Mouse (Mus musculus) neural tube, embryonic 14.5 days (tissue): ENCODE data around the gene Acad12. TPM values are rescaled to one million over a fixed set of nuclear protein-coding genes. Genes with fewer than 3 reads are reported as not detected.

Experiments used
- ATAC-seq: fragments of 200-750 bp; cut with Nextera tagmentation; 2 replicates; pipeline ENCODE4 v1.8.0; 2017; ENCODE audit warnings: low read depth, mild to moderate bottlenecking, moderate TSS enrichment, moderate library complexity
- H3K27ac ChIP-seq: fragments of 300-500 bp; sonication (generic); 2 replicates; pipeline ENCODE4 v1.5.1; 2014; ENCODE audit warnings: low read depth, mild to moderate bottlenecking, control low read depth, low read length, moderate library complexity, mixed read lengths
- H3K27me3 ChIP-seq: fragments of 300-500 bp; sonication (generic); 2 replicates; pipeline ENCODE4 v1.6.1; 2014; ENCODE audit warnings: low read length; ENCODE audit not compliant: control insufficient read depth, insufficient read depth
- H3K36me3 ChIP-seq: fragments of 300-500 bp; sonication (generic); 2 replicates; pipeline ENCODE4 v1.6.1; 2014; ENCODE audit warnings: low read length, mixed read lengths; ENCODE audit not compliant: control insufficient read depth, insufficient read depth
- H3K4me1 ChIP-seq: fragments of 300-500 bp; sonication (generic); 2 replicates; pipeline ENCODE4 v1.6.1; 2014; ENCODE audit warnings: low read length; ENCODE audit not compliant: control insufficient read depth, insufficient read depth
- H3K4me2 ChIP-seq: fragments of 300-500 bp; sonication (generic); 2 replicates; pipeline ENCODE4 v1.6.1; 2014; ENCODE audit warnings: mild to moderate bottlenecking, low read depth, low read length, control low read depth
- H3K4me3 ChIP-seq: fragments of 300-500 bp; sonication (generic); 2 replicates; pipeline ENCODE4 v1.5.1; 2014; ENCODE audit warnings: low read depth, low read length, control low read depth, mixed read lengths
- H3K9ac ChIP-seq: fragments of 300-500 bp; sonication (generic); replicated peaks from 2 replicates; pipeline ENCODE4 v1.6.1; 2014; ENCODE audit warnings: low read depth, mild to moderate bottlenecking, control low read depth, low read length, mixed read lengths
- H3K9me3 ChIP-seq: fragments of 300-500 bp; sonication (generic); 2 replicates; pipeline ENCODE4 v1.6.1; 2016; ENCODE audit warnings: low read length; ENCODE audit not compliant: control insufficient read depth
- WGBS: fragments of 180-500 bp; shearing (Covaris S2); extraction: QIAGEN DNeasy Blood & Tissue Kit; methylation state at CpG from one replicate; pipeline ENCODE4 v1.1.7; 2014; 5-methylcytosine and 5-hydroxymethylcytosine counted together
- polyA plus RNA-seq: library from polyadenylated mRNA; unstranded; fragments of >200 nt; fragmentation: Nextera tagmentation; extraction: Ambion mirVana; gene quantifications from 2 replicates; pipeline ENCODE4 v1.2.1, GENCODE M21; 2014

The Acad12 gene
- polyA plus RNA-seq, 1 experiment from 2014 or later = 1.1 TPM

DNA sequence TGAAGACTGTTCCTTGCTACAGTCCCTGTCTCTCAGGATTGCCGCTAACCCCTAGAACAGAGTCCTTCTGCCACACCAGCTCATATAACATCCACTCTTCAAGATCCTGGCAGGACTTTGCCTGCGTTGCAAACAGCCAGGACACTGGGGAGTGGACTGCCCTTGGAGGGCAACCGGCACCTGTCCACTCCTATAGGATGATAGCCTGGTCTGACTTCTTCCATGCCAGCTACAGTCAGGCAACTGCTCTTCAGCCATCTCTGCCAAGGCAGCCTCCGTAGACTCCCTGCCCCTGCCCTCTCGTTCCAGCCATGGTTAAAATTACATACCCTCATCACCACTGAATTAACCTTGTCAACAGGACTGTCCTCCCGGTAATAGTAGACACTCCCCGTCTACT lies 69.5 kb downstream of the Acad12 start:
- Histone ChIP-seq H3K4me2 (no peak overlapping the region), H3K4me1 (peaks cover 9% of the 10 kb centered on the region), H3K9me3 (no peaks in the 10 kb centered on the region), H3K9ac (no peak overlapping the region), H3K27ac (no peak overlapping the region), H3K4me3 (no peak overlapping the region), H3K36me3 (no peaks in the 10 kb centered on the region), H3K27me3 (0 out of 2 replicates have a peak, but pooled peaks cover 2% of the 10 kb centered on the region)
- 86% methylated on average over 7 of the region's 7 CpGs for WGBS
- ATAC-seq = no peak

DNA sequence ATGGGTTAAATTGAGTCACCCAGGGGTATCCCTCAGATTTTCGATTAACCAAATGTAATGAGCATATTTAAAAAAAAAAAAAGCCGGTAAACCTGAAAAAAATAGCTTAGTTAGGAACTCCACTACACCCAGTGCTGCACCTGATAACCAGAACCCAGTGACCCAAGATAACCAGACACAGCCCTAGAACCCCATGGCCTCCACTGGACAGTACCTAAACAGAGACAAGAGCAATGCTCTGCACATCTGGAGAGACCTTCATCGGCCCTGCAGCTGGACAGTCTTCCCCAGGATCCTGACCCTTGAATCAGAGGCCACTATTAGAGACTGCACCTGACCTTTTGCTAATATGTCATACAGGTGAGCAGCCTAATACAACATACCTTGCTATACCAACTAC lies 71.7 kb downstream of the Acad12 start:
- Histone ChIP-seq H3K27ac (no peak overlapping the region), H3K9me3 (no peaks in the 10 kb centered on the region), H3K36me3 (no peaks in the 10 kb centered on the region), H3K27me3 (0 out of 2 replicates have a peak, but pooled peaks cover 2% of the 10 kb centered on the region), H3K4me2 (no peak overlapping the region), H3K4me3 (no peak overlapping the region), H3K4me1 (peaks cover 19% of the 10 kb centered on the region), H3K9ac (no peak overlapping the region)
- 94% methylated on average over 3 of the region's 3 CpGs for WGBS
- no peak for ATAC-seq

Other genes with a start within 250 kb of the Acad12 start
- 117 and 121 TPM in 2 replicates for gene Trafd1, start 233.3 kb downstream of the Acad12 start, polyA plus RNA-seq
- 62.0 and 64.4 TPM in 2 replicates for gene Naa25, start 221.0 kb downstream of the Acad12 start, polyA plus RNA-seq
- 2.2 and 3.4 TPM in 2 replicates for gene Tmem116, start 167.0 kb downstream of the Acad12 start, polyA plus RNA-seq
- 146 and 155 TPM in 2 replicates for gene Erp29, start 166.4 kb downstream of the Acad12 start, polyA plus RNA-seq
- 0.36 TPM in 1 of 2 replicates, not detected in the other for gene Adam1b, start 115.5 kb downstream of the Acad12 start, polyA plus RNA-seq
- gene Adam1a, start 73.5 kb downstream of the Acad12 start, polyA plus RNA-seq = 6.8 and 6.9 TPM in 2 replicates
- gene Gm42878, start 73.5 kb downstream of the Acad12 start, polyA plus RNA-seq = not detected in 2 replicates
- gene Mapkapk5, start 73.0 kb downstream of the Acad12 start, polyA plus RNA-seq = 69.8 and 75.5 TPM in 2 replicates
- gene Aldh2, start 25.1 kb downstream of the Acad12 start, polyA plus RNA-seq = 39.0 and 66.5 TPM in 2 replicates
- gene Acad10, start 41.6 kb upstream of the Acad12 start, polyA plus RNA-seq = 1.3 and 1.9 TPM in 2 replicates
- gene Brap, start 41.6 kb upstream of the Acad12 start, polyA plus RNA-seq = 35.0 and 46.7 TPM in 2 replicates
- gene Atxn2, start 92.4 kb upstream of the Acad12 start, polyA plus RNA-seq = 93.7 and 94.8 TPM in 2 replicates
- gene Sh2b3, start 218.7 kb upstream of the Acad12 start, polyA plus RNA-seq = 6.4 and 8.5 TPM in 2 replicates
- 22.6 and 27.4 TPM in 2 replicates for gene Pheta1, start 230.0 kb upstream of the Acad12 start, polyA plus RNA-seq